Mouse (Mus musculus): ENCODE results near the gene Ttc22.

GRCm38 (mm10) chr4:106628650-106629360 is 6.6 kb downstream of the Ttc22 start:
- TF ChIP-seq JUND (IDR thresholded peaks at IDR 0.05; ENCODE audit: low read depth, low read length) (no peak), POLR2AphosphoS5 (IDR thresholded peaks at IDR 0.05; ENCODE audit: borderline replicate concordance, low read depth, low read length) (no peak), TCF12 (IDR thresholded peaks at IDR 0.05; ENCODE audit: low read depth, low read length) (no peak), MAFK (IDR thresholded peaks at IDR 0.05; ENCODE audit: borderline replicate concordance, low read depth, low read length) (no peak), EP300 (IDR thresholded peaks at IDR 0.05; ENCODE audit: low read depth in 1 of 2, low read length in 2 of 2) (no peak), TAL1 (IDR thresholded peaks at IDR 0.05; ENCODE audit: low read length) (no peak), ZKSCAN1 (IDR thresholded peaks at IDR 0.05; ENCODE audit: low read depth, low read length) (no peak), GATA1 (IDR thresholded peaks at IDR 0.05; ENCODE audit: low read depth, low read length) (no peak), KAT2A (conservative IDR thresholded peaks at IDR 0.05; ENCODE audit: low read depth, low read length) (no peak)

All from MEL (cell line).